In genomic region chr2:128966641-128967580, GRCm38 (mm10) we compare ENCODE assay signal across 8 mouse cellular contexts. TPM values are rescaled to one million over a fixed set of nuclear protein-coding genes. Genes with fewer than 3 reads are reported as not detected.
DNase-seq lines count a peak whose midpoint lies in the region; ATAC-seq lines count a peak whose summit lies in the region.

Gene Zc3h6, plus strand, starts transcription at chr2:128967402.

- no peaks in the 10 kb centered on the region for H3K27me3 ChIP-seq in hindbrain, embryonic 12.5 days

- peak within 1 kb of the TSS; percentile 92 for H3K4me3 ChIP-seq in hindbrain, embryonic 12.5 days

- peak within 1 kb of the TSS; percentile 100 for H3K27ac ChIP-seq in hindbrain, embryonic 12.5 days

- peaks cover 8% of the 10 kb centered on the region for H3K4me1 ChIP-seq in hindbrain, embryonic 12.5 days

- peak within 1 kb of the TSS; percentile 99 for H3K9ac ChIP-seq in hindbrain, embryonic 12.5 days

- H3K9me3 ChIP-seq in hindbrain, embryonic 12.5 days (replicated peaks) = no peaks in the 10 kb centered on the region

- 1% methylated on average over 65 of the region's 65 CpGs for WGBS in hindbrain, embryonic 12.5 days

- peak; percentile 99 for DNase-seq in Muller cell, postnatal 12 days (ENCODE audit: inconsistent ontology term)
- peak; percentile 99 for DNase-seq in cerebellum, adult 9-11 months
- peak; percentile 93 to 100 for DNase-seq in frontal cortex, adult 2 months (ENCODE audit: extremely low spot score in 1 of 2, low spot score in 1 of 2)
- DNase-seq in layer of hippocampus, postnatal 14 days (ENCODE audit: low spot score in 2 of 2) = peak; percentile 99 to 100
- peak; percentile 99 for DNase-seq in lung, postnatal 14 days
- DNase-seq in retina, adult 2 months (ENCODE audit: low read depth, low spot score) = peak; percentile 98
- peak; percentile 97 to 98 for DNase-seq in thymus, postnatal 36 days

- H3K4me2 ChIP-seq in hindbrain, embryonic 12.5 days (replicated peaks) = peak within 1 kb of the TSS; percentile 51

- peak; percentile 98 for ATAC-seq in hindbrain, embryonic 12.5 days (ENCODE audit: low FRiP score)

- no peaks in the 10 kb centered on the region for H3K36me3 ChIP-seq in hindbrain, embryonic 12.5 days

RNA-seq across cellular contexts. Expression of gene Zc3h6, which starts in this region (rescaled TPM):
- 6.8 and 7.1 TPM in 2 replicates for polyA plus RNA-seq in frontal cortex, adult 2 months (2012; rRNA removed)
- 3.4 and 4.2 TPM in 2 replicates for polyA plus RNA-seq in hindbrain, embryonic 12.5 days (2016; fragmentation: Nextera tagmentation; extraction: Ambion mirVana)
- 10 to 100 TPM; 12.1 to 14.5 TPM for total RNA-seq in layer of hippocampus, postnatal 14 days (2021)

Comparison
In these comparisons a context has a peak if more than half of its experiments do, and no peak if none do; other contexts are left out.
1. Peak in every context shown above with its lines: DNase-seq, ATAC-seq, H3K4me3 ChIP-seq and H3K27ac ChIP-seq.